Mouse (Mus musculus): ENCODE measurements around the gene Txndc2.
"Not testable (repeated sequence)": the region's sequence is repeated elsewhere in the genome, so short reads cannot be mapped to it uniquely, and the experiment has no call there.

Gene Txndc2

GRCm38 (mm10) chr17:65655608-65656007 lies 13.6 kb upstream of the Txndc2 start:
- DNase-seq = no peak

DNA sequence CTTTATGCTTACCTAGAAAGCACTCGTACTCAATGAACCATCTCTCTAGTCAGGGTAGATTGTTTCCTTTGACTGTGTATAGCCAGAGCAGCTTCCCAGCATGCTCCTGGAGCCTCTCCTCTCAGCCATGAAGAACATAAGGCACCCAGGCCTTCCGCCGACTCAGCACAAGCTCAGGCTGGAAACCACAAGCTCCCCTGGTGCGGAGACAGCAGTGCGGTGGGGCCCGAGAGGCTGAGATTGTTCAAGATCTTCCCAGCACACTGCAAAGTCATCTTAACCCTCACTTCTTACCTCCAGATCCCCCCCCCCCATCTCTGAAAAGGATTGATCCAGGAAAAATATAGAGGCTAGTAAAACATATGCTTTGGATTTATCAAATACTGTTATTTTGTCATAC lies 8.6 kb upstream of the Txndc2 start:
- no peak for DNase-seq

GRCm38 (mm10) chr17:65649175-65649493 lies 7.2 kb upstream of the Txndc2 start:
- no peak for DNase-seq

- no peak for DNase-seq
These were observed 6.6 kb upstream of the Txndc2 start for GRCm38 (mm10) chr17:65648371-65649174.

- no peak for DNase-seq
These were observed 6.0 kb upstream of the Txndc2 start for GRCm38 (mm10) chr17:65647961-65648360.

DNA sequence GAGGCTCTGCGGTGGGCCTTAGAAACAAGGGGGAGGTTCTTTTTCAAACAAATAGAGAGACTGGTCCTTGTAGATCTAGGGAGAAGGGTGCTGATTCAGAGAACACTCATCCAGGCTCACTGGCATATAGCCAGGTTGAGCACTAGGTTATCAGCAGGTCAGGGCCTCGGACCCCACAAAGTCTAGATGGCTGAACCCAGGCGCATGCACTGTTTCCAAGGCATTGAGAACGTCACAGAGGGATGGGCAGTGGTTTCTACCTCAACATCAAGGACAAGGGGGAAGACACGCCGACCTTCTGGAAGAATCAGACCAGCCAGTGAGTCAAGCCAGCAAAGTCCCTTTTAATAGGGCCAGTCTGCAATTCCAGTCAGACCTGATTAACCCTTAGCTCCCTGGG lies 5.3 kb upstream of the Txndc2 start:
- DNase-seq = no peak

DNA sequence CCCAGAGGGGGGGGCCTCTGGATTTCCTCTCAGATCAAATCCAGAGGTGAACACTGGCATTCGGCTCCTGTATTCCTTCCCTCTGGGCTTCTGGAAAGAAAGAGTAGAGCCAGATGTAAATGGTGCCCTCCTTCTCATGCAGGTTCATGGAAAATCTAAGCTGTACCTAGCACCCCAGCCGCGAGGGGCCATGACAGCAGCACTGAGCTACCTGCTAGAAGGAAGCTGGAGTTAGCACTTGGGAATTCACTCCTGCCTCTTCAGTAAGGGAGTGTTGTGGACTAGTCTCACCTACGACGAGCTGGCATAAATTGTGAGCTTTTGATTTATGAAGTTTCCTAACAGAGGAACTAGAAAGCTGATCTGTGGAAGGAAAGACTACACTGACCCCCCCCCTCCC lies 1.6 kb upstream of the Txndc2 start:
- no peak for DNase-seq

DNA sequence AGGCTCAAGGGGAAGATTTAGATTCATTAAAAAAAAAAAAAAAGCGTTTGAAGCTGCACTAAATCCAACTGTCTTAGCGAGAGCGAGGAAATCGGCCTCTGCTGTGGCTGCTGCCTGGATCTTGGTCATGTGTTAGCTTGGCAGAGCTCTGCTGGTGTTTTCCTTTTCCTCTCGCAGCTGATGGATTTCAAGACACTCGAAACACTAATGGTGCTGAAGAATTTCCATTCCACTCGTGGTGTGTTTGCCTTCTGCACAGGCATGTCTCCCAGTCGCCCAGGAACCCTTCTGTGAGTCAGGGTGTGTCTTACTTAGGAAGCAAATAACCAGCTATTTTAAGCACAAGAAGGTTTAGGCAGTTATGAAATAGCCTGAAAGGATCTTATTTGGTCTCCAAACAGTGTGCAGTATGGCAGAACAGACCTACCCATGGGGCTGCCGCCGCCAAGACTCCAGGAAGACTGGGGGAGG lies 1.1 kb upstream of the Txndc2 start:
- DNase-seq = no peak

DNA sequence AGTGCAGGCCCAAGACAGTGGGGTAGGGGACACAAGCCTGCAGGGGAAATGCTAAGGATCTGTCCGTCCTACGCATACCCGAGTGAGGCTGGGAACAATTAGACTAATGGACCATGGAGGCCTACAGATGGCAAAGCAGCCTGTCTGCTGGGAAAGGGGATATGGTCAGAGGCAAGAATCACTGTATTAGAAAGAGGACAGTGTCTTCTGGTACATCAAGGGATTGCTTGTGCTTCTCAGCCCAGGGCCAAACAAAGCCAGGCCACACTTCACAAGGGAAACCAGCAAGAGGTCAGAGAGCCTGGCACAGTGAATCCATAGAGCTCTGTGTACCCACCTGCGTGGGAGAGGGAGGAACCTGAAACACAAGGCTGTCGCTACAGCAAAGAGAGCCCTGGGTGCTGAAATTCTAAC lies 617 bp upstream of the Txndc2 start:
- no peak for DNase-seq

- DNase-seq = no peak
These were observed 2.8 kb downstream of the Txndc2 start for GRCm38 (mm10) chr17:65639144-65639543.

DNA sequence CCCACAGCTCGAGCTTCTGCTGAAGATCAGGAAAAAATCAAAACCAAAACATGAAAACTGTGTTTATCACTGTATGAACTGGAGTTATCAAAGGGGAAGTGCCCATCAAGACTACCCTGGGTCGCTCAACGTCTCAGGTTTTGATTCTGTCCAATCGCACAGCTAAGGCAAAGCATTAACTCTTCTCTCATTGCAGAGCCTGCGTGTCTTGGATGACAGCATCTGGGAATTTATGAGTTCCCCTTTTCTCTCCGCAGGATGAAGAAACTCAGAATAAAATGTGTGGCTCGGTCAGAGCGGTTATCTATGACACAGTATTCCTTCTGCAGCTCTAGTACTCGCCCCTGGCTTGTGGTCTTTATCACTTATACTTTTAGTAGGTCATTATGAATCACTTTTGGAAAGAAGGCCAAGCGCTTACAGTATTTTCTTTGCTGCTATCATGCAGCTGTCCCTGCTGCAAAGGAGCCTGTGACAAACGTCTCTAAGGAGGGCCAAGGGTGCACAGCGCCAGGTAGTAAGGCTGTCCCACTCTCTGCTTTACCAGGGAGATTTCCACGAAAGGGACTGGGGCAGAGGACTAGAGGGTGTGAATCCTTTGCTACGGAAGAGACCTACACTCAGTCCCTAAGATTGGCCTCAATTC lies 6.1 kb downstream of the Txndc2 start:
- DNase-seq = no peak

GRCm38 (mm10) chr17:65629943-65630342 lies 12.0 kb downstream of the Txndc2 start:
- DNase-seq = no peak

- DNase-seq = not testable (repeated sequence)
These were observed 13.0 kb downstream of the Txndc2 start for GRCm38 (mm10) chr17:65628823-65629532.

DNA sequence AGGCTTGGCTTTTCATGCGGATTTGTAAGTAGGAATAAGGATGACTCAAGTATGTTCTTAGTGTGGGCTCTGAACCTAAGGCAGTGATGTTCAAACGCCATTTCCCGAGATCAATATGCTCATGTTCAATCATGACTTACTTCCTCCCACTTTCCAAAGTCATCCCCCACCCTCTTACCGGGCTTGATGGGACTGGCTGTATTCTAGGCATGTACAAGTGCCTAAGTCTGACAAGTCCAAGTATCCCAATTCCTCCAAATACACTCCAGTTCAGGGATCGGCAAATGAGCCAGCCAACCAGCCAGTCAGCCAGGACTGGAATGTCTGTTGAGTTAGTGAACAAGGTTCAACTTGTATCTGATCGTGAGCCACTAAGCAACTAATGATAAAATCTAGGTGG lies 15.7 kb downstream of the Txndc2 start:
- no peak for DNase-seq

- DNase-seq = no peak
These were observed 16.4 kb downstream of the Txndc2 start for GRCm38 (mm10) chr17:65625563-65625962.

- DNase-seq = no peak
These were observed 18.8 kb downstream of the Txndc2 start for GRCm38 (mm10) chr17:65623130-65623529.

DNA sequence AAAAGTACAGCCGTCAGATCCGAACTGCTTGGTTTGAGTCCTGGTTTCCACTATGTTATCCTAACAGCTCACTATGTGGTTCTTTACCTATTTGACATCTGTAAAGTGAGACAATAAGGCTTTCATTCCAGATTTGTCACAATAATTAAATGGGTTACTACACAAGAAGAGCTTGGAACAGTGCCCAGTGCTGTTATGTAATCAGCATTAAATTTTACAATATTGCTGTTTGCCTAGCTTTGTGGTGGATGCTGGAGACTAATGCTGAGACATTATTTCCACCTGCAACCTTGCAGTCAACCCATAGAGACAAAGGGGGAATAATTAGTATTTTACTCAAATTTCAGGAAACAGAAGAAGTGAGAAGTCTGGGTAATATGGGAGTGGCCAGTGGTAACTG lies 23.5 kb downstream of the Txndc2 start:
- no peak for DNase-seq

GRCm38 (mm10) chr17:65615678-65616077 lies 26.3 kb downstream of the Txndc2 start:
- DNase-seq = no peak

- DNase-seq = no peak
These were observed 27.5 kb downstream of the Txndc2 start for GRCm38 (mm10) chr17:65614431-65614830.

GRCm38 (mm10) chr17:65613463-65614412 lies 28.2 kb downstream of the Txndc2 start, which contains the start of gene Vapa:
Gene Vapa (minus strand): TSS chr17:65613555.
- peak; percentile 99 for DNase-seq

DNA sequence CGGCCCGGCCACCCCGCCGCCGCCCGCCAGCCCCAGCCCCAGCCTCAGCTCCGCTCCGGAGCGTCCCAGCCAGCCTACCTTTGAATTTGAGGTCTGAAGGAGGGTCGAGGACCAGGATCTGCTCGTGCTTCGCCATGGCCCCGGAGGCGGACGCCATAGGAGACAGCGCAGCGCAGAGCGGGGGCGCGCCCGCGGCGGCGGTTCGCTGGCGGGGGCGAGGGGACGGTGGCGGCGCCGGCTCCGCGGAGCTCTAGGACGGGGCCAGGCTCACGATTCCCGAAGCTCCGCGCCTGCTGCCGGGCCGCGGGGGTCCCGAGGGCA lies 28.9 kb downstream of the Txndc2 start:
- no peak for DNase-seq

DNA sequence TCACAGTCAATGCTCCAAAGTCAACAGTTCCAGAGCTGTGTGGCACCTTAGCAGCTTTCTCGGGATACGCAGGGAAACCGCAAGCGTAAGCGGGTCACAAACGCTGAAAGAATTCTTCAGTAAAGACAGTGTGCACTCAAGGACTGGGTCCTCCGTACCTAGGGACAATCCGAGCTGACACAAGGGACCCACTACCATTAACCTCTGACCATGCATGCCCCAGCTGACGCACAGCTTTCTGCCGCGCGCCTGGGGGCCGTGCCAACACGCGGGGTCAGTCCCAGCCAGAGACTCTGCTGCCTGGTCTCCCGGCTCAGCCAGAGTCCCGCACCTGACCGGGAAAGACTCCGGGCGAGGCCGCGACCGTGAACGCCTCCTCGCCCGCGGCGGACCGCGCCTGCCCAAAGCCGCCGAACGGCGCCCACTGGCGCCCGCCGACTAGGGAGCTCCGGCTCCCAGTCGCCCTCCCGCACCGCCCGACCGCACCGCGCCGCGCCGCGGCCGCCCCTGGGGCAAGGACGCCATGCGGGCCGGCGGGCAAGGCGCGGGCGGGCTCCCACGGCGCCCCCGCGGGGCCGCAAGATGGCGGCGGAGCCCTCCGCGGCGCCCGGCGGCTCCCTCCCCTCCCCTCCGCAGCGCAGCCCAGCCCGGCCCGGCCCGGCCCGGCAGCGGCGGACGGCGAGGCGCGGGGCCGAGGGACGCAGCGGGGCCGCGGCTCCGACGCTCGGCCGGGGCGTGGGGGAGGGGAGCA lies 29.4 kb downstream of the Txndc2 start:
- peak; percentile 58 for DNase-seq

All from kidney, postnatal 14 days (tissue).